Mouse (Mus musculus) right cerebral cortex, postnatal 14 days (tissue): ENCODE results near the gene March10.

Experiments used
- DNase-seq: peaks from one replicate; pipeline ENCODE4 v3.0.0; 2022

Gene March10

GRCm38 (mm10) chr11:105350643-105351042, 105.9 kb downstream of the March10 start:
- DNase-seq = no peak

- no peak for DNase-seq
Measured at GRCm38 (mm10) chr11:105349780-105350324, 106.7 kb downstream of the March10 start.

- DNase-seq = no peak
Measured at GRCm38 (mm10) chr11:105348495-105348982, 108.0 kb downstream of the March10 start.

GRCm38 (mm10) chr11:105347162-105348161, 109.1 kb downstream of the March10 start:
- peak; percentile 95 for DNase-seq

- DNase-seq = no peak
Measured at GRCm38 (mm10) chr11:105345284-105345683, 111.3 kb downstream of the March10 start.

- no peak for DNase-seq
Measured at GRCm38 (mm10) chr11:105338596-105339390, 117.7 kb downstream of the March10 start.

- no peak for DNase-seq
Measured at GRCm38 (mm10) chr11:105333867-105334670, 122.5 kb downstream of the March10 start.

- DNase-seq = peak; percentile 73
Measured at GRCm38 (mm10) chr11:105332468-105332867, 124.1 kb downstream of the March10 start.

GRCm38 (mm10) chr11:105331732-105332131, 124.8 kb downstream of the March10 start:
- no peak for DNase-seq

- no peak for DNase-seq
Measured at GRCm38 (mm10) chr11:105331129-105331528, 125.4 kb downstream of the March10 start.

GRCm38 (mm10) chr11:105329962-105330361, 126.6 kb downstream of the March10 start:
- no peak for DNase-seq

GRCm38 (mm10) chr11:105327101-105327500, 129.4 kb downstream of the March10 start:
- DNase-seq = no peak

- DNase-seq = no peak
Measured at GRCm38 (mm10) chr11:105323530-105323929, 133.0 kb downstream of the March10 start.

GRCm38 (mm10) chr11:105321090-105321489, 135.4 kb downstream of the March10 start:
- DNase-seq = no peak

GRCm38 (mm10) chr11:105317769-105318168, 138.8 kb downstream of the March10 start:
- no peak for DNase-seq

GRCm38 (mm10) chr11:105316121-105316520, 140.4 kb downstream of the March10 start:
- no peak for DNase-seq

- no peak for DNase-seq
Measured at GRCm38 (mm10) chr11:105315296-105315695, 141.2 kb downstream of the March10 start.

GRCm38 (mm10) chr11:105313633-105314014, 142.9 kb downstream of the March10 start:
- DNase-seq = no peak

- no peak for DNase-seq
Measured at GRCm38 (mm10) chr11:105312972-105313632, 143.4 kb downstream of the March10 start.

- DNase-seq = no peak
Measured at GRCm38 (mm10) chr11:105312311-105312942, 144.1 kb downstream of the March10 start.
